Mouse (Mus musculus): ENCODE data around the gene Krtcap3.

GRCm38 (mm10) chr5:31222696-31223095 is 28.8 kb upstream of the Krtcap3 start:
- TF ChIP-seq GATA1 (IDR thresholded peaks at IDR 0.05; ENCODE audit: borderline replicate concordance, low read length) (no peak), FLI1 (IDR thresholded peaks at IDR 0.05; ENCODE audit: low read length) (no peak)

Measured in megakaryocyte, embryonic 14.5 days (primary cell).